Mouse (Mus musculus) urinary bladder, adult 18-20 months (tissue): ENCODE data around the gene Ott.
"Not testable (repeated sequence)": the region's sequence is repeated elsewhere in the genome, so short reads cannot be mapped to it uniquely, and the experiment has no call there.

ENCODE experiments used
- DNase-seq, 2 experiments: peaks; one replicate each; pipeline ENCODE4 v3.0.0; 2022; ENCODE audit warnings: low spot score in 2 of 2, mixed read lengths in 2 of 2

Gene Ott

DNA sequence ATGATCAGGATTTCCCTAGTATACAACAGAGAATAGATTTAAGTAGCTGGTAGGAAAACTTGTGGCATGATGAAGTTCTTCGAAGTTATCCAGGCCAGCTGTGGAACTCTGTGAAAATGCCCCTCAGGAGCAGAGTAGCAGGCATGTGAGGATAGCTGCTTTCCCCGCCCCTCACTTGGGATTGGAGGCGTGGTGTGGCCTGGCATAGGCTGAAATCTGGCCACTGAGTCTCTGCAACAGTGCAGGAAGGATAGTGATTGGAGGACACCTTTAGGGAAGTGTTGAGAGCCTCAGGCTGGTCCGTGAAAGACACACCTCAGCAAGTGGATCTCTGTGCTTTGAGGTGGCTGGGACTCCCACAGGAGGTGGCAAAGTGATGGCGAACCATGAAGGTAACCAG is at the start of gene Ott:
Gene Ott (plus strand): TSS at position 301 of the 400 bp plus-strand sequence.
- not testable (repeated sequence) for DNase-seq
